Mouse (Mus musculus): Measurements from ENCODE around the gene Mlh3. TPM values are rescaled to one million over a fixed set of nuclear protein-coding genes. Genes with fewer than 3 reads are reported as not detected.
A peak's percentile ranks its signal among the peaks of the same experiment; 100 is the strongest.

Gene Mlh3
- polyA plus RNA-seq, 2 experiments: 8.6 to 12.3 TPM

GRCm38 (mm10) chr12:85273508-85273907 is 3.1 kb upstream of the Mlh3 start:
- ATAC-seq (ENCODE audit: low FRiP score, low read depth) (no peak), DNase-seq (ENCODE audit: low spot score) (no peak)
- Histone ChIP-seq H3K4me2 (replicated peaks; ENCODE audit: low read depth, low read length, severe bottlenecking) (no peak overlapping the region), H3K4me3 (replicated peaks; ENCODE audit: low read length) (no peak overlapping the region), H3K36me3 (ENCODE audit: control insufficient read depth, insufficient read depth, low read length) (0 out of 2 replicates have a peak, but pooled peaks cover 8% of the 10 kb centered on the region), H3K9ac (ENCODE audit: low read depth, low read length, severe bottlenecking) (no peak overlapping the region), H3K9me3 (ENCODE audit: control insufficient read depth, low read length) (no peaks in the 10 kb centered on the region), H3K27me3 (ENCODE audit: control insufficient read depth, insufficient read depth, low read length) (no peaks in the 10 kb centered on the region), H3K27ac (replicated peaks; ENCODE audit: low read depth, low read length) (no peak overlapping the region), H3K4me1 (ENCODE audit: control insufficient read depth, insufficient read depth, low read length) (0 out of 2 replicates have a peak, but pooled peaks cover 2% of the 10 kb centered on the region)
- TF ChIP-seq POLR2A (IDR thresholded peaks at IDR 0.05; ENCODE audit: borderline replicate concordance, extremely low read depth, insufficient read depth, insufficient read length): no peak
- WGBS: 72% methylated on average over 10 of the region's 10 CpGs

GRCm38 (mm10) chr12:85271843-85272206 is 1.4 kb upstream of the Mlh3 start:
- WGBS: 81% methylated on average over 4 of the region's 4 CpGs
- Histone ChIP-seq H3K4me2 (replicated peaks; ENCODE audit: low read depth, low read length, severe bottlenecking) (no peak overlapping the region), H3K36me3 (ENCODE audit: control insufficient read depth, insufficient read depth, low read length) (0 out of 2 replicates have a peak, but pooled peaks cover 8% of the 10 kb centered on the region), H3K9me3 (ENCODE audit: control insufficient read depth, low read length) (no peaks in the 10 kb centered on the region), H3K27ac (replicated peaks; ENCODE audit: low read depth, low read length) (no peak overlapping the region), H3K27me3 (ENCODE audit: control insufficient read depth, insufficient read depth, low read length) (no peaks in the 10 kb centered on the region), H3K4me1 (ENCODE audit: control insufficient read depth, insufficient read depth, low read length) (0 out of 2 replicates have a peak, but pooled peaks cover 2% of the 10 kb centered on the region), H3K9ac (ENCODE audit: low read depth, low read length, severe bottlenecking) (no peak overlapping the region), H3K4me3 (replicated peaks; ENCODE audit: low read length) (no peak overlapping the region)
- ATAC-seq (ENCODE audit: low FRiP score, low read depth): no peak
- no peak for TF ChIP-seq POLR2A (IDR thresholded peaks at IDR 0.05; ENCODE audit: borderline replicate concordance, extremely low read depth, insufficient read depth, insufficient read length)
- no peak for DNase-seq (ENCODE audit: low spot score)

DNA sequence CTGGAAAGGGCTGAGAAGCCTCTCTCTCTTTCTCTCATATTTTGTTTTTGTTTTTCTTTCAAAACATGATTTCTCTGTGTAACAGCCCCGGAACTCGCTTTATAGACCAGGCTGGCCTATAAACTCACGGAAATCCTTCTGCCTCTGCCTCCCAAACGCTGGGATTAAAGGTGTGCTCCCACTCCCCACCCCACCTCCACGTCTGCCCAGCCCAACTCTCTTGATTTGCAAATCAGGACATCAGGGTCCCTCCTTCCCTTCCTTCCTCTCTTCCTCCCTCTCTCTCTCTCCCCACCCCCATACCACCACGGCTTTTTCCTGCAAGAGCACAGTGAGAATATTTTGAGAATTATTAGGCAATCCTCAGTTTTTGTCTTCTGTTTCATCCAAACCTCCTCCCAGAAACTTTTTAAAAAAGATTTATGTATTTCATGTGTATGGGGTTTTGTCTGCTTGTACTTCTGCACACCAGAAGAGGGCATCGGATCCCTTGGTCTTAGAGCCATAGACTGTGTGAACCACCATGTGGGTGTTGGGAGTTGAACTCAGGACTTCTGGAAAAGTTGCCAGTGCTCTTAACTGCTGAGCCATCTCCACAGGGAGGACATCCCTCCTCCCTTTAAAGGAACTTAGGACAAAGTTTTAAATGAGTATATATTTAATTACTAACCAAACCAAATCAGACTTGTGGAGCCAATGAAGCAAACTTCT is 888 bp upstream of the Mlh3 start:
- Histone ChIP-seq H3K27me3 (ENCODE audit: control insufficient read depth, insufficient read depth, low read length) (no peaks in the 10 kb centered on the region), H3K27ac (replicated peaks; ENCODE audit: low read depth, low read length) (no peak overlapping the region), H3K4me1 (ENCODE audit: control insufficient read depth, insufficient read depth, low read length) (peaks cover 3% of the 10 kb centered on the region; the same call in 1 of the 2 replicates), H3K9ac (ENCODE audit: low read depth, low read length, severe bottlenecking) (no peak overlapping the region), H3K4me2 (replicated peaks; ENCODE audit: low read depth, low read length, severe bottlenecking) (no peak overlapping the region), H3K9me3 (ENCODE audit: control insufficient read depth, low read length) (no peaks in the 10 kb centered on the region), H3K4me3 (replicated peaks; ENCODE audit: low read length) (no peak overlapping the region), H3K36me3 (ENCODE audit: control insufficient read depth, insufficient read depth, low read length) (0 out of 2 replicates have a peak, but pooled peaks cover 8% of the 10 kb centered on the region)
- DNase-seq (ENCODE audit: low spot score) (no peak), ATAC-seq (ENCODE audit: low FRiP score, low read depth) (no peak)
- WGBS: 74% methylated on average over 7 of the region's 7 CpGs
- no peak for TF ChIP-seq POLR2A (IDR thresholded peaks at IDR 0.05; ENCODE audit: borderline replicate concordance, extremely low read depth, insufficient read depth, insufficient read length)

- Histone ChIP-seq H3K4me2 (replicated peaks; ENCODE audit: low read depth, low read length, severe bottlenecking) (peak overlapping the region; percentile 57), H3K36me3 (ENCODE audit: control insufficient read depth, insufficient read depth, low read length) (0 out of 2 replicates have a peak, but pooled peaks cover 4% of the 10 kb centered on the region), H3K27ac (replicated peaks; ENCODE audit: low read depth, low read length) (peak overlapping the region; percentile 71), H3K4me3 (replicated peaks; ENCODE audit: low read length) (peak overlapping the region; percentile 44), H3K4me1 (ENCODE audit: control insufficient read depth, insufficient read depth, low read length) (peaks cover 16% of the 10 kb centered on the region), H3K9me3 (ENCODE audit: control insufficient read depth, low read length) (no peaks in the 10 kb centered on the region), H3K9ac (ENCODE audit: low read depth, low read length, severe bottlenecking) (peak overlapping the region; percentile 63), H3K27me3 (ENCODE audit: control insufficient read depth, insufficient read depth, low read length) (no peaks in the 10 kb centered on the region)
- DNase-seq (ENCODE audit: low spot score) (no peak), ATAC-seq (ENCODE audit: low FRiP score, low read depth) (0 out of 2 replicates have a peak, but pooled peaks have one; percentile 4)
- WGBS: 34% methylated on average over 3 of the region's 3 CpGs
- TF ChIP-seq POLR2A (IDR thresholded peaks at IDR 0.05; ENCODE audit: borderline replicate concordance, extremely low read depth, insufficient read depth, insufficient read length): no peak
Observed at GRCm38 (mm10) chr12:85269821-85270220, 578 bp downstream of the Mlh3 start.

DNA sequence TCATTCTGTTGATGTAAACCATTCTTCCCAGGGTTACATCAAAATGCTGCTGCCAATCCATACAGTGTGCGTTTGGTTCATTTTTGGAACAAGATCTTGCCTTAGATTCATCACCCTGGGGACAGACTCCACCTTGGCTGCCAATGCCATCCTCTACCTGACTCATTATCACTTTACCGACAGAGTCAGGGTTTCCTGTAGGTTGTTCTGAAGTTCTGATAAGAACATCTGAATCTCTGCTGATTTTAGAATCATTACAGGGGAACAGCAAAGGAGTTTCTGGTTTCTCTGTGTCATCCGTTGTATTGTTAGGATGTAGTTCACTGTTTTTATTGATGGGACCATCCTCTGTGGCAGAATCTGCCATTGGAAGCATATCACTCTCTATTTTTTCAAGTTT is 4.2 kb downstream of the Mlh3 start:
- H3K9ac ChIP-seq (ENCODE audit: low read depth, low read length, severe bottlenecking): no peak overlapping the region
- no peak overlapping the region for H3K4me3 ChIP-seq (replicated peaks; ENCODE audit: low read length)
- no peaks in the 10 kb centered on the region for H3K9me3 ChIP-seq (ENCODE audit: control insufficient read depth, low read length)
- 96% methylated on average over 3 of the region's 3 CpGs for WGBS
- DNase-seq (ENCODE audit: low spot score) (no peak), ATAC-seq (ENCODE audit: low FRiP score, low read depth) (no peak)
- no peak for TF ChIP-seq POLR2A (IDR thresholded peaks at IDR 0.05; ENCODE audit: borderline replicate concordance, extremely low read depth, insufficient read depth, insufficient read length)
- no peaks in the 10 kb centered on the region for H3K27me3 ChIP-seq (ENCODE audit: control insufficient read depth, insufficient read depth, low read length)
- H3K4me1 ChIP-seq (ENCODE audit: control insufficient read depth, insufficient read depth, low read length): peaks cover 31% of the 10 kb centered on the region
- H3K36me3 ChIP-seq (ENCODE audit: control insufficient read depth, insufficient read depth, low read length): no peaks in the 10 kb centered on the region
- no peak overlapping the region for H3K4me2 ChIP-seq (replicated peaks; ENCODE audit: low read depth, low read length, severe bottlenecking)
- no peak overlapping the region for H3K27ac ChIP-seq (replicated peaks; ENCODE audit: low read depth, low read length)
